Mouse (Mus musculus): ENCODE data around the gene Fbxo45. TPM values are rescaled to one million over a fixed set of nuclear protein-coding genes. Genes with fewer than 3 reads are reported as not detected.

Fbxo45 gene
- polyA plus RNA-seq, 1 experiment = 6.3 TPM

GRCm38 (mm10) chr16:32204902-32205301 is 42.1 kb downstream of the Fbxo45 start:
- no peak for DNase-seq (ENCODE audit: low spot score)

- DNase-seq (ENCODE audit: low spot score) = peak; percentile 41
Measured at GRCm38 (mm10) chr16:32202681-32203080, 44.3 kb downstream of the Fbxo45 start.

GRCm38 (mm10) chr16:32201004-32201325 is 46.0 kb downstream of the Fbxo45 start:
- no peak for DNase-seq (ENCODE audit: low spot score)

GRCm38 (mm10) chr16:32200256-32201003 is 46.5 kb downstream of the Fbxo45 start:
- DNase-seq (ENCODE audit: low spot score) = no peak

- no peak for DNase-seq (ENCODE audit: low spot score)
Measured at GRCm38 (mm10) chr16:32190011-32190441, 56.9 kb downstream of the Fbxo45 start.

- no peak for DNase-seq (ENCODE audit: low spot score)
Measured at GRCm38 (mm10) chr16:32189109-32189508, 57.8 kb downstream of the Fbxo45 start.

GRCm38 (mm10) chr16:32186056-32186455 is 60.9 kb downstream of the Fbxo45 start:
- DNase-seq (ENCODE audit: low spot score) = no peak

Other genes with a start within 250 kb of the Fbxo45 start
- 12.7 and 13.5 TPM in 2 replicates for gene Senp5, start 243.9 kb downstream of the Fbxo45 start, polyA plus RNA-seq (2012; rRNA removed)
- gene Pak2, start 167.8 kb downstream of the Fbxo45 start, polyA plus RNA-seq (2012; rRNA removed) = 31.4 and 36.0 TPM in 2 replicates
- gene Pigx, start 147.4 kb downstream of the Fbxo45 start, polyA plus RNA-seq (2012; rRNA removed) = 58.3 and 74.9 TPM in 2 replicates
- gene Cep19, start 147.4 kb downstream of the Fbxo45 start, polyA plus RNA-seq (2012; rRNA removed) = 19.4 and 20.3 TPM in 2 replicates
- 19.4 TPM in 2 replicates for gene Nrros, start 81.6 kb downstream of the Fbxo45 start, polyA plus RNA-seq (2012; rRNA removed)
- 0.14 and 0.24 TPM in 2 replicates for gene Bex6, start 67.3 kb downstream of the Fbxo45 start, polyA plus RNA-seq (2012; rRNA removed)
- gene Wdr53, start 69 bp upstream of the Fbxo45 start, polyA plus RNA-seq (2012; rRNA removed) = 11.9 and 15.2 TPM in 2 replicates
- not detected in 2 replicates for gene Smco1, start 24.3 kb upstream of the Fbxo45 start, polyA plus RNA-seq (2012; rRNA removed)
- gene Rnf168, start 30.3 kb upstream of the Fbxo45 start, polyA plus RNA-seq (2012; rRNA removed) = 10.7 and 12.9 TPM in 2 replicates
- gene Ubxn7, start 85.1 kb upstream of the Fbxo45 start, polyA plus RNA-seq (2012; rRNA removed) = 12.3 and 13.0 TPM in 2 replicates
- 0.06 and 0.12 TPM in 2 replicates for gene Tm4sf19, start 153.3 kb upstream of the Fbxo45 start, polyA plus RNA-seq (2012; rRNA removed)
- 23.9 and 30.5 TPM in 2 replicates for gene Tctex1d2, start 172.5 kb upstream of the Fbxo45 start, polyA plus RNA-seq (2012; rRNA removed)
- gene Pcyt1a, start 183.8 kb upstream of the Fbxo45 start, polyA plus RNA-seq (2012; rRNA removed) = 29.3 and 34.0 TPM in 2 replicates
- gene Slc51a, start 240.7 kb upstream of the Fbxo45 start, polyA plus RNA-seq (2012; rRNA removed) = 0.04 TPM in 1 of 2 replicates, not detected in the other
- gene Zdhhc19, start 249.1 kb upstream of the Fbxo45 start, polyA plus RNA-seq (2012; rRNA removed) = not detected in 2 replicates

Measured in urinary bladder, adult 2 months (tissue).